Mouse (Mus musculus): ENCODE measurements around the gene Grb14. TPM values are rescaled to one million over a fixed set of nuclear protein-coding genes. Genes with fewer than 3 reads are reported as not detected.

The Grb14 gene
- total and polyA plus RNA-seq, 3 experiments: 0.61 to 0.85 (median 0.74) TPM

DNA sequence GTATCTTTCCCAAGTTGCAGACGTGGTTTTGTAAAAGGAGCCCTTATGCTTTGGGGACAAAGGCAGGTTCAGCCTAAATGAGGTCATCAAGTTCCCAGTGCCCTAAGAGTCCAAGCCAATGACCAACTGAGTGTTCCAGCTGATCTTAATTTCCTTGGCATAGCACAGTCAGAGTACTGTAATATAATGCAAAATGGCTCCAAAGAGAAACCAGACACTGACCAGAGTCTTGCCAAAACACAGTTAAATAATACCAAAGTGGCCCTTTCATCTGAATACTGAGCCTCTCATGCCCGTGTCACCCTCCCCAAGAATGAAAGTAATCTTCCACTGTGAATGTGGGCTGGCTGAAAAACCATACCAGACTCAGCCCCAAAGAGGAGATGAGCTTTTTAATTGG is 17.4 kb downstream of the Grb14 start:
- Histone ChIP-seq H3K9ac (ENCODE audit: insufficient read depth, low read depth) (no peak overlapping the region), H3K27me3 (replicated peaks) (no peaks in the 10 kb centered on the region), H3K4me3 (replicated peaks in 1 of 3; ENCODE audit: low read depth in 2 of 3, low read length in 2 of 3, poor library complexity in 1 of 3) (no peak overlapping the region), H3K79me2 (replicated peaks; ENCODE audit: control insufficient read depth, extremely low read depth, insufficient read depth, poor library complexity, severe bottlenecking) (no peaks in the 10 kb centered on the region), H3K4me1 (ENCODE audit: control insufficient read depth in 1 of 2, insufficient read depth in 2 of 2) (no peaks in the 10 kb centered on the region), H3K27ac (ENCODE audit: insufficient read depth, low read depth) (no peak overlapping the region), H3K9me3 (replicated peaks; ENCODE audit: low read length) (no peaks in the 10 kb centered on the region), H3K4me2 (ENCODE audit: insufficient read depth, low read depth, poor library complexity, severe bottlenecking) (peak overlapping the region; percentile 4; the same call in 1 of the 2 replicates), H3K36me3 (replicated peaks in 1 of 2; ENCODE audit: control insufficient read depth in 1 of 2, insufficient read depth in 1 of 2, low read length in 1 of 2) (no peaks in the 10 kb centered on the region)
- no peak for TF ChIP-seq E2F4 (IDR thresholded peaks at IDR 0.05; ENCODE audit: insufficient replicate concordance, low read depth, low read length)
- TF ChIP-seq ZKSCAN1 (IDR thresholded peaks at IDR 0.05; ENCODE audit: borderline replicate concordance, low read depth, low read length): no peak
- no peak for TF ChIP-seq BHLHE40 (IDR thresholded peaks at IDR 0.05; ENCODE audit: low read depth, low read length)
- no peak for TF ChIP-seq KAT2A (IDR thresholded peaks at IDR 0.05; ENCODE audit: insufficient replicate concordance, low read length)
- TF ChIP-seq PAX5 (IDR thresholded peaks at IDR 0.05; ENCODE audit: low read length): no peak
- no peak for TF ChIP-seq CHD2 (IDR thresholded peaks at IDR 0.05; ENCODE audit: low read length)
- TF ChIP-seq CHD1 (IDR thresholded peaks at IDR 0.05; ENCODE audit: low read depth, low read length): no peak
- no peak for TF ChIP-seq TBP (conservative IDR thresholded peaks at IDR 0.05; ENCODE audit: low read depth, low read length)
- TF ChIP-seq RCOR1 (conservative IDR thresholded peaks at IDR 0.05; ENCODE audit: low read depth, low read length): no peak
- DNase-seq (ENCODE audit: extremely low read depth): no peak
- dilution Hi-C loops (cut with MboI; ENCODE audit: extremely low pct_ligation_motif_present, extremely low pct_unique_long_range_greater_than_20kb, low sequenced_read_pairs) (no loop called here), in situ Hi-C loops (cut with MboI; ENCODE audit: low pct_ligation_motif_present, low pct_unique_long_range_greater_than_20kb, low sequenced_read_pairs) (loop anchor here (25.0 kb wide), 1 partner anchor 330 kb away; no protein-coding TSS in a partner anchor)

DNA sequence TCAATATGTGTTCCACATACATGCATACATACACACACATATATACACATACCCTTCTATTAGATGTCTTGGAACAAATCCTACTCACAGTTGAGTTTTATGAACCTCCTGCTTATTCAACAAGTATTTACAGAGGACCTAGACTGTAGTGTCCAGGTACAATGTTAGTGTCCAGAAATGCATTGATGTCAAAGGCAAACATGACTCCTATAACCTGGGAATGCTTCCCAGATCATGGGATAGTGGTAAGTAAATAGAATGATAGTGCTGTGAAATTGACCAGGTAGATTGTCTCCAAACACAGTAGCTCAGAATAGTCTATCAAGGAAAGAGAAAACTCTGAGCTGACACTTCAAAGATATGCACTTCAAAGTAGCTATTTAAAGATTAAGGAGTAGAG is 19.7 kb downstream of the Grb14 start:
- dilution Hi-C loops (cut with MboI; ENCODE audit: extremely low pct_ligation_motif_present, extremely low pct_unique_long_range_greater_than_20kb, low sequenced_read_pairs) (no loop called here), in situ Hi-C loops (cut with MboI; ENCODE audit: low pct_ligation_motif_present, low pct_unique_long_range_greater_than_20kb, low sequenced_read_pairs) (loop anchor here (25.0 kb wide), 1 partner anchor 332 kb away; no protein-coding TSS in a partner anchor)
- TF ChIP-seq HCFC1 (IDR thresholded peaks at IDR 0.05; ENCODE audit: low read depth, low read length): no peak

DNA sequence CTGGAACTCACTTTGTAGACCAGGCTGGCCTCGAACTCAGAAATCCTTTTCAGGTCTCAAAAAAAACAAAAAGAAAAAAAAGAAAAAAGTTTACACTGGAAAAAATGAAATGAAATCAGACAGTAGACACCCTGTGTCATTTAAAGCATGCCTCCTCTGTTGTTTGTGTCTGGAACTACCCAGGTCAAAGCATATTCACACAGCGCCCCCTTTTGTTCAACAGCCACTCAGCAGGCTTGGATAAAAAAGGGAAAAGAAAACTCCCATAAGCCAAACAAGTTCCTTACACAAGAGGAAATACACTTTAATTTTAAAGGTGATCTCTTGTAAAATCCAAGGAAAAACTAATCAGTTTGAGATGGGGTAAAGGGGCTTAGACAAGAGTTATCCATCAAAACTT is 21.4 kb downstream of the Grb14 start:
- Histone ChIP-seq H3K27me3 (replicated peaks) (no peaks in the 10 kb centered on the region), H3K4me2 (ENCODE audit: insufficient read depth, low read depth, poor library complexity, severe bottlenecking) (no peak overlapping the region), H3K36me3 (replicated peaks in 1 of 2; ENCODE audit: control insufficient read depth in 1 of 2, insufficient read depth in 1 of 2, low read length in 1 of 2) (no peaks in the 10 kb centered on the region), H3K4me1 (ENCODE audit: control insufficient read depth in 1 of 2, insufficient read depth in 2 of 2) (no peaks in the 10 kb centered on the region), H3K9me3 (replicated peaks; ENCODE audit: low read length) (no peaks in the 10 kb centered on the region), H3K4me3 (replicated peaks in 1 of 3; ENCODE audit: low read depth in 2 of 3, low read length in 2 of 3, poor library complexity in 1 of 3) (no peak overlapping the region), H3K27ac (ENCODE audit: insufficient read depth, low read depth) (no peak overlapping the region), H3K9ac (ENCODE audit: insufficient read depth, low read depth) (no peak overlapping the region), H3K79me2 (replicated peaks; ENCODE audit: control insufficient read depth, extremely low read depth, insufficient read depth, poor library complexity, severe bottlenecking) (no peaks in the 10 kb centered on the region)
- in situ Hi-C loops (cut with MboI; ENCODE audit: low pct_ligation_motif_present, low pct_unique_long_range_greater_than_20kb, low sequenced_read_pairs) (loop anchor here (25.0 kb wide), 1 partner anchor 334 kb away; no protein-coding TSS in a partner anchor), dilution Hi-C loops (cut with MboI; ENCODE audit: extremely low pct_ligation_motif_present, extremely low pct_unique_long_range_greater_than_20kb, low sequenced_read_pairs) (no loop called here)
- DNase-seq (ENCODE audit: extremely low read depth): peak; percentile 46
- TF ChIP-seq PAX5 (IDR thresholded peaks at IDR 0.05; ENCODE audit: low read length) (no peak), MAZ (IDR thresholded peaks at IDR 0.05; ENCODE audit: low read depth, low read length) (no peak), USF1 (IDR thresholded peaks at IDR 0.05; ENCODE audit: low read depth, low read length) (no peak), IRF4 (IDR thresholded peaks at IDR 0.05; ENCODE audit: low read depth, low read length) (no peak), RAD21 (IDR thresholded peaks at IDR 0.05; ENCODE audit: low read depth, low read length) (peak; percentile 63), JUND (conservative IDR thresholded peaks at IDR 0.05; ENCODE audit: low read depth, low read length) (no peak), POLR2AphosphoS2 (IDR thresholded peaks at IDR 0.05; ENCODE audit: low read depth, low read length) (no peak), USF2 (conservative IDR thresholded peaks at IDR 0.05; ENCODE audit: low read depth, low read length) (no peak), MYC (IDR thresholded peaks at IDR 0.05; ENCODE audit: low read depth, low read length) (no peak), CTCF (conservative IDR thresholded peaks at IDR 0.05 in 1 of 2, IDR thresholded peaks at IDR 0.05 in 1 of 2; ENCODE audit: low read depth in 2 of 2, low read length in 2 of 2) (peak in 1 of 2 experiments; percentile 73; a peak in 3 of 4 replicates), UBTF (IDR thresholded peaks at IDR 0.05; ENCODE audit: low read depth, low read length) (no peak), ZKSCAN1 (IDR thresholded peaks at IDR 0.05; ENCODE audit: borderline replicate concordance, low read depth, low read length) (no peak), GABPA (IDR thresholded peaks at IDR 0.05; ENCODE audit: insufficient replicate concordance, low read depth, low read length) (no peak), EP300 (IDR thresholded peaks at IDR 0.05; ENCODE audit: low read length) (no peak), ETS1 (conservative IDR thresholded peaks at IDR 0.05; ENCODE audit: low read depth, low read length) (no peak), SMC3 (IDR thresholded peaks at IDR 0.05; ENCODE audit: low read depth, low read length) (peak; percentile 28; the same call in 1 of the 2 replicates), SIN3A (IDR thresholded peaks at IDR 0.05; ENCODE audit: low read length) (no peak), RCOR1 (conservative IDR thresholded peaks at IDR 0.05; ENCODE audit: low read depth, low read length) (no peak), ELF1 (IDR thresholded peaks at IDR 0.05; ENCODE audit: low read depth, low read length) (no peak)

More for the DNA sequence above, 19.7 kb downstream of the Grb14 start:
- no peaks in the 10 kb centered on the region for H3K4me1 ChIP-seq (ENCODE audit: control insufficient read depth in 1 of 2, insufficient read depth in 2 of 2)
- no peak overlapping the region for H3K9ac ChIP-seq (ENCODE audit: insufficient read depth, low read depth)
- H3K4me2 ChIP-seq (ENCODE audit: insufficient read depth, low read depth, poor library complexity, severe bottlenecking): no peak overlapping the region
- H3K9me3 ChIP-seq (replicated peaks; ENCODE audit: low read length): no peaks in the 10 kb centered on the region
- H3K27ac ChIP-seq (ENCODE audit: insufficient read depth, low read depth): no peak overlapping the region
- H3K4me3 ChIP-seq (replicated peaks in 1 of 3; ENCODE audit: low read depth in 2 of 3, low read length in 2 of 3, poor library complexity in 1 of 3): no peak overlapping the region
- no peak for DNase-seq (ENCODE audit: extremely low read depth)
- H3K27me3 ChIP-seq (replicated peaks): no peaks in the 10 kb centered on the region
- no peaks in the 10 kb centered on the region for H3K79me2 ChIP-seq (replicated peaks; ENCODE audit: control insufficient read depth, extremely low read depth, insufficient read depth, poor library complexity, severe bottlenecking)
- H3K36me3 ChIP-seq (replicated peaks in 1 of 2; ENCODE audit: control insufficient read depth in 1 of 2, insufficient read depth in 1 of 2, low read length in 1 of 2): no peaks in the 10 kb centered on the region
